Mouse (Mus musculus) liver, adult 2 months (tissue): Measurements from ENCODE around the gene Phactr2. TPM values are rescaled to one million over a fixed set of nuclear protein-coding genes. Genes with fewer than 3 reads are reported as not detected.

Experiments
- DNase-seq: peaks from one replicate; pipeline ENCODE4 v3.0.0-alpha.2; 2011; ENCODE audit warnings: low read depth, low spot score; ENCODE audit errors: extremely low read depth
- H3K27ac ChIP-seq: fragments of 200-500 bp; replicated peaks from 2 replicates; pipeline ENCODE4 v1.5.1; 2012; ENCODE audit warnings: low read depth, mild to moderate bottlenecking, control low read depth, inconsistent platforms, low read length; ENCODE audit not compliant: insufficient read depth
- H3K27me3 ChIP-seq: fragments of 200-500 bp; 2 replicates; pipeline ENCODE4 v1.6.1; 2012; ENCODE audit warnings: mild to moderate bottlenecking, moderate library complexity, low read length, inconsistent platforms; ENCODE audit not compliant: control insufficient read depth, insufficient read depth
- H3K36me3 ChIP-seq: fragments of 200-500 bp; 2 replicates; pipeline ENCODE4 v1.6.1; 2012; ENCODE audit warnings: low read length, inconsistent platforms; ENCODE audit not compliant: control insufficient read depth, insufficient read depth
- H3K4me1 ChIP-seq: fragments of 200-500 bp; 2 replicates; pipeline ENCODE4 v1.6.1; 2011; ENCODE audit warnings: low read length; ENCODE audit not compliant: control insufficient read depth, insufficient read depth
- H3K4me3 ChIP-seq: fragments of 200-500 bp; 2 replicates; pipeline ENCODE4 v1.5.1; 2011; ENCODE audit warnings: low read depth, mild to moderate bottlenecking, control low read depth, low read length, moderate library complexity; ENCODE audit not compliant: insufficient read depth
- H3K79me2 ChIP-seq: fragments of 200-500 bp; 2 replicates; pipeline ENCODE4 v1.6.1; 2012; ENCODE audit warnings: inconsistent platforms, mild to moderate bottlenecking, low read length, moderate library complexity; ENCODE audit not compliant: control insufficient read depth, insufficient read depth
- H3K9ac ChIP-seq: fragments of 200-500 bp; 2 replicates; pipeline ENCODE4 v1.6.1; 2012; ENCODE audit warnings: low read depth, mild to moderate bottlenecking, control low read depth, inconsistent platforms, low read length
- CTCF ChIP-seq: fragments of 200-500 bp; IDR thresholded peaks from 2 replicates; pipeline ENCODE4 v1.5.1; 2011; ENCODE audit warnings: low read depth, low read length, control low read depth
- POLR2A ChIP-seq: fragments of 200-500 bp; IDR thresholded peaks from 2 replicates; pipeline ENCODE4 v1.6.1; 2011; ENCODE audit warnings: low read length, control low read depth; ENCODE audit not compliant: insufficient read depth; ENCODE audit errors: extremely low read depth
- WGBS: fragments of 180-500 bp; shearing (Covaris S2); methylation state at CpG from one replicate; pipeline ENCODE4 v1.1.7; 2018; 5-methylcytosine and 5-hydroxymethylcytosine counted together
- polyA plus RNA-seq: library from polyadenylated mRNA; depleted of rRNA; stranded (reverse); fragments of >200 nt; gene quantifications from 2 replicates; pipeline ENCODE4 v1.2.3, GENCODE M21; 2012
- total RNA-seq: library from RNA; depleted of rRNA; stranded (reverse); fragments of >200 nt; gene quantifications from 2 replicates; pipeline ENCODE4 v1.2.3, GENCODE M21; 2014

Phactr2 gene
- total and polyA plus RNA-seq, 2 experiments = 1.2 to 3.9 TPM

GRCm38 (mm10) chr10:13499331-13499730, 25.1 kb upstream of the Phactr2 start, which contains the start of gene Fuca2:
Gene Fuca2 (plus strand): TSS chr10:13499540.
- Histone ChIP-seq H3K4me1 (no peaks in the 10 kb centered on the region), H3K9ac (no peak within 1 kb of the TSS), H3K27ac (no peak within 1 kb of the TSS), H3K4me3 (no peak within 1 kb of the TSS), H3K36me3 (no peaks in the 10 kb centered on the region), H3K79me2 (no peaks in the 10 kb centered on the region), H3K27me3 (no peaks in the 10 kb centered on the region)
- peak; percentile 19 for DNase-seq
- TF ChIP-seq POLR2A = no peak
- TF ChIP-seq CTCF = no peak
- WGBS = 84% methylated on average over 2 of the region's 2 CpGs

- Histone ChIP-seq H3K9ac (no peak overlapping the region), H3K79me2 (no peaks in the 10 kb centered on the region), H3K4me3 (no peak overlapping the region), H3K27me3 (no peaks in the 10 kb centered on the region), H3K4me1 (no peaks in the 10 kb centered on the region), H3K27ac (no peak overlapping the region), H3K36me3 (no peaks in the 10 kb centered on the region)
- DNase-seq = no peak
- 78% methylated on average over 3 of the region's 3 CpGs for WGBS
- TF ChIP-seq POLR2A (no peak), CTCF (no peak)
Observed at GRCm38 (mm10) chr10:13496315-13496714, 22.1 kb upstream of the Phactr2 start.

GRCm38 (mm10) chr10:13493978-13494686, 19.9 kb upstream of the Phactr2 start:
- Histone ChIP-seq H3K27ac (no peak overlapping the region), H3K4me1 (no peaks in the 10 kb centered on the region), H3K79me2 (no peaks in the 10 kb centered on the region), H3K36me3 (no peaks in the 10 kb centered on the region), H3K9ac (no peak overlapping the region), H3K27me3 (no peaks in the 10 kb centered on the region), H3K4me3 (no peak overlapping the region)
- DNase-seq = no peak
- TF ChIP-seq POLR2A = no peak
- WGBS = 81% methylated on average over 9 of the region's 9 CpGs

DNA sequence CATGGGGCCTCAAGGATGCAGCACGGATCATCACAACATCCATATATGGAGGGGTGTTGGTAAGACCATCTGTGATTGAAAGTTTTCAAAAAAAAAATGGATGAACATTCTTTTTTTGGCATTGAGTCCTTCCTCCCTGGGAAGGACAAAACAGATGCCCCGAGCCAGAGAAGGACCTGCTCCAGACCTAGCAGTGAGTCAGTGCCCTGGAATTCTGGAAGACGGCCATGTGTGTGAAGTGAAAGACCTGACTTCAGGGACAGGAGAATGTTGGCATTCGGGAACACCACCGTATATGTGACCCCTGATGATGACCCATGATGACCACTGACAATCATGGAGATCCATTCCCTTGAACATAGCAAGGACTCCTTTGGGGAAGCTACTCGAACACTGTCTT, 15.5 kb upstream of the Phactr2 start:
- H3K27me3 ChIP-seq = no peaks in the 10 kb centered on the region
- TF ChIP-seq CTCF (no peak), POLR2A (no peak)
- 75% methylated on average over 6 of the region's 6 CpGs for WGBS
- H3K4me1 ChIP-seq = no peaks in the 10 kb centered on the region
- H3K9ac ChIP-seq = no peak overlapping the region
- H3K4me3 ChIP-seq = no peak overlapping the region
- no peaks in the 10 kb centered on the region for H3K36me3 ChIP-seq
- H3K79me2 ChIP-seq = no peaks in the 10 kb centered on the region
- no peak overlapping the region for H3K27ac ChIP-seq
- no peak for DNase-seq

DNA sequence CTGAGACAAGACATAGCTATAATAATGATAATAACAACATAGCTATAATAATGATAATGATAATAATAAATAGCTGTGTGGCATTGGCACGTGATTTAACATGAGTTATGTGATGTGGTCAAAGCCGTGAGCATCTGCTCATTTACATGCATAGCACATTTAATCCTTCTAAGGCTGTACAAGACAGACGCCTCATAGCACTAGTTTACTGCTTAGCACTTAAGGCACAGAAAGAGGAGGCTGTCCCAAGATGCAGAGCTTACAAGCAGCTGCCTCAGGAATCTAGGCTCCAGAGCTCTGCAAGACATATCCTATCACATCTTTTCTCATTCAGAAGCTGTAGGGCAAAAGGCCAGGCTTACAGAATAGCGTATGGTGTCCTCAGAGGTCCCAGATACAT, 11.7 kb upstream of the Phactr2 start:
- H3K36me3 ChIP-seq = no peaks in the 10 kb centered on the region

GRCm38 (mm10) chr10:13479341-13479740, 5.1 kb upstream of the Phactr2 start:
- DNase-seq = no peak
- 83% methylated on average over 6 of the region's 6 CpGs for WGBS
- H3K36me3 ChIP-seq = no peaks in the 10 kb centered on the region
- H3K27ac ChIP-seq = no peak overlapping the region
- TF ChIP-seq CTCF = no peak
- no peak for TF ChIP-seq POLR2A
- no peaks in the 10 kb centered on the region for H3K79me2 ChIP-seq
- H3K4me3 ChIP-seq = no peak overlapping the region
- H3K9ac ChIP-seq = no peak overlapping the region
- no peaks in the 10 kb centered on the region for H3K4me1 ChIP-seq
- H3K27me3 ChIP-seq = peaks cover 6% of the 10 kb centered on the region

More for the DNA sequence above, 11.7 kb upstream of the Phactr2 start:
- Histone ChIP-seq H3K9ac (no peak overlapping the region), H3K27me3 (no peaks in the 10 kb centered on the region), H3K79me2 (no peaks in the 10 kb centered on the region), H3K4me1 (no peaks in the 10 kb centered on the region), H3K4me3 (no peak overlapping the region), H3K27ac (no peak overlapping the region)
- no peak for DNase-seq
- TF ChIP-seq POLR2A (no peak), CTCF (no peak)
- WGBS = 77% methylated on average over 4 of the region's 4 CpGs
